Mouse (Mus musculus) cerebellum, adult 11-12 months (tissue): ENCODE measurements around the gene Iqcf6.
"Not testable (repeated sequence)": the region's sequence is repeated elsewhere in the genome, so short reads cannot be mapped to it uniquely, and the experiment has no call there.

ENCODE experiments used
- DNase-seq: peaks from one replicate; pipeline ENCODE4 v3.0.0; 2022

Iqcf6 gene

DNA sequence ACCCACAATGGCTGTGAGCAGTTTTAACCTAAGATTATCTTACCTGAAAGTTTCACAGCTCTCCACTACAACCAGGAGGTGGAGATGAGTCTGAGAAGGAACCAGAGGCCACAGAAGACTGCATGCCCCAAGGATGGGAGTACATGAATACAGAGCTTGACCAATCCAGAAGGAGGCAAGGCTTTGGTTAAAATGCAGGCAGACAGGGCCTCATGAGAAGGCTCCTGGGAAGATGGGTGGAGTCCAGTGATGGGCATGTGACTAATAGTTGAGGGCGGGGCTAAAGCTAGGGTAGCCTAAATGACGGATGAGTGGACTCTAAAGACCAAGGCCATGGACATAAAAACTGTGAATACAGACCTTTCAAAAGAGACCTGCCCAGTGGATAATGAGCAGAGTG, at the start of gene Iqcf6:
Iqcf6 (plus strand) TSS at position 301 of the 400 bp plus-strand sequence.
- DNase-seq, result no peak

DNA sequence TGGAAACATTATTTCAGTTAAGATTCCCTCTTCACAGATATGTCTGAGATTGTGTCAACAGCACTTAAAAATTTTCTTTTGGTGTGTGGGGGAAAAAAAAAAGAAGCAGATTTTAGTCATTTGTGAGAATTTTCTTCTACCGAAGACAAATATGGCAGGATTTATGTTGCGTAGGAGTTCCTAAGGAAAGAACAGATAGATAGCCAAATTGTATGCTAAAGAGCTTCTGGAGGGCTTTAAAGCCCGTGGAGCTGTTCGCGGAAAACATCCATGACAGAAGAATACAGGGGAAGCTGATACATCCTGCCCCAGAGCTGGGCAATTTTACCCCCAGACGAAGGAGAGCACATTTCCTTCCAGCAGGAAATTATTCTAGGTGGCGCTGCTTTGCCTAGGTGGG, 46.4 kb upstream of the Iqcf6 start:
- DNase-seq, result no peak

DNA sequence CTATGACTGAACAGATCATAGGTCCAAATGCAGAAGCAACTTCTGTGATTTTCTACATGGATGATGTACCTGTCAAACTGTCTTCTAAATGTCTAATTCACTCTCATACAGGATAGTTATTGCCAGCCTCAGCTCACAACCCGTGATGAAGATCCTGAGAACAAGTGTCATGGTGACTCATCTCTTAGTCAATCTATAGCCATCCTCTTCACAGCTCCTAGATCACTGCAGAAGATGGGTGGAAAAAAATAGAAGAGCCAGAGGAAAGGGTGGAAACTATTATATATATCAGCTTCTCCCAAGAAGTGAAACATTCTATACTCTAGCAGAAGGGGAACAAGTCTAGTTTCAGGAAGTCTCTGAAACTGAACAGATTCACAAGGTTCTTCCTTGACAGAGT, 43.8 kb upstream of the Iqcf6 start:
- DNase-seq, result no peak

DNA sequence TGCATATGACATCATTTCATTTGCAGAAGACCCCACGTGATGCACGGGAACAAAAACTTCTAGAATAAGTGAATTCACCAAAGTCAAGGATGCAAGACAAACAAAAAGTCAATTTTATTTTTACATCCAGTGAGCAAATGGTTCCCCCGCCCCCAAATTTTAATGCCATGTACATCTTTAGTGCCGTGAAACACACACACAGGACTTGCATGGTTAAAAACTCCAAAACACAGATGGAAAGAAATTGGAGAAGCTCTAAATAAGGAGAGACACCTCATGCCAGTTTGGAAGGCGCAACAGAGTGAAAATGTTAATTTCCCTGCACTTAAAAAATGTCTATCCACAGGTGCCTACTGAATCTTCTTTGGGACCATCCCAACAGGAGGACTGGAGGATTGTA, 34.2 kb upstream of the Iqcf6 start:
- DNase-seq, result no peak

DNA sequence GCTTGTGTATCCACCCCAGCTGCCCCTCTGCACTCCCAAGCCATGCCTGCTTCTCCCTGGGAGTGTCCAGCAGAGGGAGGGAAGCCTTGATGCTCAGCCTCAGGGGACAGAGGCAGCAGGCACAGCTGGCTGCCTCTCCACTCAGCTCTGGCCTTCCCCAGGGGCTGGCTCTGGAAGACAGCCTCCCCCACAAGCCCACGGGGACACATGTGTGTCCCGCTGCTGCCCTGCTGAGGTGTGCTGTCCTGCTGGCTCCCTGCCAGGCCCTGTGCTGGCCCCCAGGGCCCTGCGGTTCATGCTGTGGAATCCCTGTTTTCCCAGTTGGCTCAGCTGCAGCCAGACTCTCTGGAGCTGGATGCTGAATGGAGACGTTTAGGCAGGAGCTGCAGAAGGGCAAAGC, 31.0 kb upstream of the Iqcf6 start:
- DNase-seq, result not testable (repeated sequence)

DNA sequence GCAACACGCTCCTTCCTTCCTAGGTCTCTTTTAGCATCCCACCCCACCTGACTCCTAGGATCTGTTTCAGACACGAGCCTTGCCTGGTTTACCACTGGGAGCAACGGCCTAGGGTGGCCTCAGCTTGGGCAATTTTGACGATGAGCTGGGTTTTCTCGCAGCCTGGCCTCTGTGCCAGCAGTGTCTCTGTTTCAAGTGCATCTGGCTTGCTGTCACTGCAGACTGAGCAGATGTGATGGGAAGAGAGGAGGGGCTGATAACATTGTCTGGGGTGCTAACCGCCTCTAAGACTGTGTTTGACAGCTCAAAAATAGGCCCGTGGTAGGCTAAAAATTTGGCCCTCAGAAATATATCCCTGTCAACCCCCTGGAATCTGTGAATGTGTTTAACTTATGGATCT, 30.5 kb upstream of the Iqcf6 start:
- DNase-seq, result no peak

DNA sequence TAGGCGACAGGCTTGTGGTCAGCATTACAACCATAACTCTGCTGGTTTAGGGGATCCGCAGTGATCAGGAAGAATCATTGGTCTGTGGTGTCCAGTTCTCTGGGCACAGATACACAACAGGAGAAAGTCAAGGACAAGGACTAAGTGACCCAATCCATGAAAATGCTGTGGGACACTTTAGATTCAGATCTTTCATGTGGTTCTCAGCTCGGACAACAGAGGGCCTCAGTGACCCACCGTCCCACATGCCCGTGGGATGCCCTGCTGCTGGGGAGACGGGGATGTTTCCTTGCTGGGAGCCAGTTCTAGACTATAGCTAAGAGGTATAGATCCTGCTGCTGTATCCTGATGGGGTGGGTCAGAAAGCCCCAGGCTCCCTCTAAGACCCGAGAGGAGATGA, 27.9 kb upstream of the Iqcf6 start:
- no peak for DNase-seq

DNA sequence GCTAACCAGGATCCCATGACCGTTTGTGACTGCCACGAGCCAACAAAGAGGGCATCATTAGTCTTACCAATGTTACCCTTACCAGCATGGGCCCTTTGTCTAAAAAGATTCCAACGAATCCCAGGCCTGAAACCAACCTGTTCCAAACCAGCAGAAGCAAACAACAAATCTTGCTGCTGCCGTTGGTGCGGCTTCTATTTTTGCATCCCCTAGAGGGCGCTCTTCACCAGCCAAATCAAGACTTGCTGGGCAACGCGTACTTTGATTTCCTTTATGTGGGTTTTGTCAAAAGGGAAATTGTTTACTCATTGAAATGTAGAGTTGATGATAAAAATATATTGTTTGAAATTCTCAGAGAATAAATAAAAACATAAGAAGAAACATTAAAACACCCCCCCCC, 25.8 kb upstream of the Iqcf6 start:
- peak; percentile 4 for DNase-seq

DNA sequence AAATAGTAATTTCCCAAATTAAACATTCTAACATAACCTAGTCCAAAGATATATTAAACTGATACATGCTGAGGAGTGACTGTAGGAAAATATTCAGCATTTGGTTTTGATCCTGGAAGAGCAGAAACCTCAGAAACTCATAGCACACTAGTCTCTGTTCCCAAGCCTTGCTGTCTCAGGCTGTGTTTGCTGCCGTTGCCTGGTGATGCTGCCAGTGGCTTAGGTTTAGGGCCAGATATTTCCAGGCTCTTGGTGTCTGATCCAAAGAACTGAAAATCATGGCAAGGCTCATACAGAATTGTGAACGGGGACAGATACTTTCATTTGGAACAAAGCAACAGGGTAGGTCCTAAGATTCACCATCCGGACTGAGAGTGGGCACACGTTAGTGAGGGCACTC, 15.7 kb upstream of the Iqcf6 start:
- no peak for DNase-seq

DNA sequence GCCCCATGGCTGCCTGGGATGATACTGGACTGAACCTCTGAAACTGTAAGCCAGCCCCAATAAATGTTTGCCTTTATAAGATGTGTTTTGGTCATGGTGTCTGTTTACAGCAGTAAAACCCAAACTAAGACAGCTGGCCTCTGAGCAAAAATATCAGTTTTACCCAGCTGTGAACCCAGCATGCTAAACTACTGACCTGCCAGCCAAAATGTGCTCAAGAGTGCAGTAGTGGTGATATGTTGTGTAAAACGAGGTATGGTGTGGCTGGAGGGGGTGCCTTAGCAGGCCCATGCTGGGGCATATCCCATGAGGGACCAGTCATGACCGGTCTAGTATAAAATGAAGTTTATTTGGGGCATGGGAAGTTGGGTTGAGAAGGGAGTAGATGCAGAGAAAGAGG, 12.4 kb upstream of the Iqcf6 start:
- DNase-seq, result no peak

DNA sequence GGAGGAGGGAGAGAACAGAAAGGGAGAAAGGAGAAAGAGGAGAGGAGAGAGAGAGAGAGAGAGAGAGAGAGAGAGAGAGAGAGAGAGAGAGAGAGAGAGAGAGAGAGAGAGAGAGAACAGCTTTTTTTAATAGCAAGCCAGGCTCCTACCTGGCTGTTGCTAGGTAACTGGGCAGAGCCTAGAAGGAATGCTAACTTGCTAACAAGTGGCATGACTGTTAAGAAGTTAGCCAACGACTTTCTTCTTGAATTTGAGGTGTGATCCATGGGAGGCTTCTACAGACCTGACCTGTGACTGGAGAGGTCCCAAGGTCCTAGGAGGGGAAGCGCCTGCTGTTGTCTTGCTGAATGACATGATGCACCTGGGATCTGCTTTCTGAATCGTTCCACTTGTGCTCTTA, 11.8 kb upstream of the Iqcf6 start:
- DNase-seq, result no peak

DNA sequence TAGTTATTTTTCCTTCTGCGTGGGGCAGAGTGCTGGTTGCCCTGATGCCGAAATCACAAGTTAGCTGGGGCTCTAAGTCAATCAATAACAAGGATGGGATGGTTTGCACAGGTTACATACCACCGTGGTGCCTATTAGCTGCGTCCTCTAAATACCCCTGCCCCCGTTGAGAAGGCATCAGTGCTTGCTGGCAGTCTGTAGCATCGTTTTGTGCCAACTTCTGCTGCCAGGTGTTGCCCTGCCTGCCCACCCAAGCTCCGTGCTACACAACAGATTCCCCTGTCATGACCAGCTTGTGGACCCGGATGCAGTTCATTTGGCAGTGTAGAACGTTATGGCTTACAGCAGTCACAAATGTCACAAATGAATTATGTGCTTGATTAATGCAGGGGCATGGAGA, 10.1 kb upstream of the Iqcf6 start:
- DNase-seq, result no peak

DNA sequence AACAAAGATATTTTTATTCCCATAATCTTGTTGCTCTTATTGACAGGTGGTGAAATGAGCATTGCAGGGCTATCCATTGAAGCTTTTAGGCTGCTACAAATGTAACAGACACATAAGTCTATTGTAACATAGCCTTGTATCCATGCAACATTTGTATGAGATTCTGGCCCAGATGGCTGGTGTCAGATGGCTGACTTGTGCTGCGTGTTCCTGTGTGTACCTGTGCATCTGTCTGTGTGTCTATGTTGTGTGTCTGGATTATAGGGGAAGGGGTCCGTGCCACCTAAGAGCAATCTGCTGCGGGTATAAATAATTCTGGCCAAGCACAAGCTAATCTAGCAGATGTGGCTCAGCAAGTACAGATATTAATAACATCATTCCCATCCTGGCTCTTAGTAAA, 8.9 kb upstream of the Iqcf6 start:
- no peak for DNase-seq

DNA sequence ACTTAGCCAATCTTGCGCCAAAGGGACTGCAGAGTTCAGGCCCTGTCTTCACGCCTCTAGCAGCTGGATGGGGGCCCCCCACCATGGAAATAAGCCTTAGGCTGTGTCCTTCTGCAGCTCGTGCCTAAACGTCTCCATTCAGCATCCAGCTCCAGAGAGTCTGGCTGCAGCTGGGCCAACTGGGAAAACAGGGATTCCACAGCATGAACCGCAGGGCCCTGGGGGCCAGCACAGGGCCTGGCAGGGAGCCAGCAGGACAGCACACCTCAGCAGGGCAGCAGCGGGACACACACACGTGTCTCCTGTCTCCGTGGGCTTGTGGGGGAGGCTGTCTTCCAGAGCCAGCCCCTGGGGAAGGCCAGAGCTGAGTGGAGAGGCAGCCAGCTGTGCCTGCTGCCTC, 1.4 kb downstream of the Iqcf6 start:
- DNase-seq, result not testable (repeated sequence)

DNA sequence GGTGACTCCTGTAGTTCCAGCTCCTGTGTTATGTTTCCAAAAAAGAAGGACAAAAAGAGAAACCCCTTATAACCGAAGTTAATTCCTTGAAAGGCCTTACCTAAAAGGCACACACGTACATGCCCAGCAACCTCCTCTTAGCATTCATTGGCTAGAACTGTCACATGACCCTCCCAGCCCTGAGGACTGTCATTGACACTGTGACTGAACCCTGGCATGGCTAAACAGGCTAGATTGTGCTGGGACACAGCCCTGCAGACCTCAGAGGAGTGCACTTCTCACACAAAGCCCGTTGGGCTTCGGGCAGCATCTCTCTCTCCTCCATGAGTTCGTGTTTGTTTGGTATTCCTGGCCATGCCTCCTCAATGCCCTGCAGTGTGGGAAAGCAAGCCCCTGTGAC, 5.8 kb downstream of the Iqcf6 start:
- no peak for DNase-seq

DNA sequence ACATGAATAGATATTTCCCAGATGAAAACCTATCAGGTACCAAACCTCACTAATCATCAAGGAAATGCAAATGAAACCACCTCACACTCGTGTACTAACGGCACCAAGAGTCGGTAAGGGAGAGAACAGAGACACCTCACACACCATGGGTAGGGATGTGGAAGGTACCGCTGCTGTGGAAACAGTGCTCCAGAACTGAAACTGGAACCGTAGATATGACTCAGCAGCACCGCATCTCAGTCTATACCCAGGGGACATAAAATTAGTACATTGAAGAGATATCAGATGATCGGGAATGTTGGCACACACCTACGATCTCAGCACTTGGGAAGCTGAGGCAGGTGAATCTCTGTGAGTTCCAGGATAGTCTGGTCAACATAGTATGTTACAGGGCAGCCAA, 11.8 kb downstream of the Iqcf6 start:
- no peak for DNase-seq

DNA sequence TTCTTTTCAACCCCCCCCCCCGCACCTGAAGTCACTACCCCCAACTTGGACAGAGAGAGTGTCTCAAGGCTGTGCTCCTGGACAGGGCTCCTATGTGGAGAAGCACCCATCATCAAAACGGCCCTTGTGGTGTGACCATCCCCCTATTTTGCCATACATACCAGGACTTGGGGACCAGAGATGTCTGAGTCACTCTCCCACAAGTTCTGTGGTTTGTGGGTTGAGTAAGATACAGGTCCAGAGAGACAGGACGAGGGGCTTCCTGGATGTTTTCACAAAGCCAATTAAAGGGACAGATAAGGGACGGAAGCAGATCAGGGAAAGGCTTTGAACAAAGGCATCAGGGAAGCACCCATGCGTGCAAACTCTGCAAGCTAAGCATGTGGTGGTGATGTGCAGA, 15.0 kb downstream of the Iqcf6 start:
- DNase-seq, result no peak

DNA sequence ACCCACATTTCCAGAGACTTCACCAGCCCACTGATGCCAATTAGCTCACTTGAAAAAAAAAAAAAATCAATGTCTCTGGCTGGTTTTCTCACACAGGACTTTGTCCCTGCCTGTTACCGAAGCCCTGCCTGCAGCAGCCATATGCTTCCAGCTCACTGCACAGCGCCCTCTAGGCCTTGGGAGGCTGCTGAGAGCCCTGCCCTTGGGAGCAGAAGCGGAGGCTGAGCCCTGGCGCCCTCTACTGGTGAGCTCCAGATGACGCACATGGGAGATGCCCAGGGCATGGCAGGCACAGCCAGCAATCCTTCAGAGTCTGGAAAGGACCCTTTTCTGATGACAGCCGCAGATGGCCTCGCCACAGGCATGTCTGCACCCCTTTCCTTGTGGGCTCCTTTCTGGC, 16.7 kb downstream of the Iqcf6 start:
- DNase-seq, result peak; percentile 58

DNA sequence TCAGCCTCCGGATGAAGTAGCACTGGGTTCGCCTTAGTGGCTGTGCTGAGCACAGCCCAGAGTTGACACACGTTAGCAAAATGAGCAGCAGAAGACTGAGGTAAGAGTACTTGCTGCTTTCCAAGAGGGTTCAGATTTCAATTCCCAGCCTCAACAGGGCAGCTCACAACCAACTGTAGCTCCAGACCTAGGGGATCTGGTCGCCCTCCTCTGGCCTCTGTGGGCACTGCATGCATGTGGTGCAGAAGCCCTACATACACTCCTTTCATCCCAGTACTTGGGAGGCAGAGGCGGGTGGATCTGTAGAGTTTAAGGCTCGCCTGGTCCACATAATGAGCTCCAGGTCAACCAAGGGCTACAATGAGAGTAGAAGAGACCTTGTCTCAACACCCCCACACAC, 17.4 kb downstream of the Iqcf6 start:
- no peak for DNase-seq

DNA sequence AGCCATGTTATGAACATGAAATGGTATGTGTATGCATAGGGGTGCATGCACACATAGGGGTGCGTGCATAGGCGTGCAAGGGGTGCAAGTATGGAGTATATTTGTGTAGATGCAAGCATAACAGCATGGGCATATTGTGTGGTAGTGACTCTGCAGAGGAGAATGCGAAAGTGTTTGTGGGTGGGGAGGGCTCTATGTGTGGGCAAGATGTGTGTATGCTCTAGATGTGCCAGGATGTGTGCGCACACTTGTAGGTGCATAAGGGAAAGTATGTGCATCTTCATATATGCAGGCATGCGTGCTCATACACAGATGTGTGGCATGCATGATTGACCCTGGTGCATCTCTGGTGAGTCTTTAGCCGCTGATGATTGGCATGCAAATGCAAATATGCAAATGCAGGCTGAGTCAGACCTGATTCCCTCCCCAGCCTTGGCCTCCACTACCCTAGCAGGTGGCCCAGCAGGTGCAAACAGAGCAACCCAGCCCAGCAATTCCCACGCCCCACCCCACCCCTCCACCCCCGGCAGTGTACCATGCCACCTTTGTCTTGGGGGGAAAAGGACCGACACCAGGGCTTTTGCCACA, 19.4 kb downstream of the Iqcf6 start:
- no peak for DNase-seq

DNA sequence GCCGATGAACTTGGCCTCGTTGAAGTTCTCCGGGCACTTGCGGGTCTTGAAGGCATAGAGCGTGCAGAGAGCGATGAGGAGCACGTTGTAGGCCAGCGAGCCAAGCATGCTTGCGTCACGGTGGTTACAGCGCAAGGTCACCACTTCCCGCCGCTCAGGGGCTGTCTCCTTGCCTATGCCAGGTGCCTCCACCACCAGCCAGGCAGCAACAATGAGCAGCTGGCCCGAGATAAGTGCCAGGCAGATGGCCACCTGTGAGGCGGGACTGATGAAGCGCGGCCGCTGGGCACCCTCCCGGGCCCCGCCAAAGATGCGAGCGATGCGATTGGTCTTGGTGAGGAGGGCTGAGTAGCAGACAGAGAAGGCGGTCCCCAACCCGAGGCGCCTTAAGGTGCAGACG, 20.8 kb downstream of the Iqcf6 start:
- no peak for DNase-seq

DNA sequence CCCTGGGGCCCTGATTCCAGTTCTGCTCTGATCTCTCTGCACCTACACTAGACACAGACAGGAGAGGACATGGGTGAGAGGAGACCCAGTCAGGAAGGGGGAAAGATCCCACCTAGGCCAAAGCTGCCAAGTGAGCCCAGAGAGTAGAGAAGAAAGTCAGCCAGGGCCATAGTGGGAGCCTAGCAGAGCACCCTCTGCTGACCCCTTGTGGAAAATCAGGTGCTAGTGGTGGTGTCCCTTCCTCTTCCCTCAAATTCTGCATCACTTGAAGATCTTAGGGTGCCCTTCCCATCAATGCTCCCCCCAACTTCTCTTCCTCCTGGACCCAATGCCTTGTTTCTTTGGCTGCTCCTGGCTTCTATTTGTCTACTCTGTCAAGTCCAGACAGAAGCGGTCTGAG, 26.3 kb downstream of the Iqcf6 start:
- DNase-seq, result no peak

DNA sequence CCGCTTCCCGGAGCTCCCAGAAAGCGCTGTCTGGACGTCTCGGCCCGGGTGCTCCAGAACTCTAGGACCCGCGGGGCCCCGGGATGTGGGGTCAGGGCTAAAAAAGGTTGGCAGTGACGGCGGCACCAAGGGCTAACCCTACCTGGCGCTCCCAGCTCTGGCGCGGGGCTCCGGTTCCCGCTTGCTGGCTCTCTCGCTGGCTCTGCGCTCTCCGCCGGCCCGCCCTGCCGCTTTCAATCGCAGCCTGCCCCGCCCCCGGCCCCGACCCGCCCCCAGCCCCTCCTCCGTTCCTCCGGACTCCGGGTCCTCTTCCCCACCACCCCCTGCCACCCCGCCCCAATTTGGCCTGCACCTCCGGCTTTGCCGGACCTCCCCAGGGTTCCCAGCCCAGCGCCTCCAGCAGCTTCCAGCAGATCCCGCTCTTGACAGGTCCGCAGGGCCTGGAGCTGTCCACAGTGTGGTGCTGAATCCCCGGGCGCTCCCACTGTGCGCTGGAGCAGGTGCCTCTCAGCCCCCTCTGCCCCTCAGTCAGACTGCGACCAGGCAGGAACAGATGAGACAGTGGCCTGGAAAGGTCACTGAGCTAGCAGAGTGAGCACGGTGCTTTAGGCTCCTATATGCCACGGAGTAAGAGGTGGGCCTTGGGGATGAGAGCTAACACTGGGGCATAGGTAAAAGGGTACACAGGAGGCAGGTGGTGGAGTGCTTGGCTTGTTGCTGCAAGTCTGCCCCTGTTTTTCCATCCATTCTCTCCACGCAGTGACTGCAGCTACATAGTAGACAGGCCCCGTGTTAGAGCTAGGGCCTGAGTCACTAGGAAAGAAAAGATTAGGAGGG, 29.7 kb downstream of the Iqcf6 start, which contains the start of gene Grm2:
Grm2 (minus strand) TSS at position 199 of the 837 bp plus-strand sequence.
- no peak for DNase-seq

DNA sequence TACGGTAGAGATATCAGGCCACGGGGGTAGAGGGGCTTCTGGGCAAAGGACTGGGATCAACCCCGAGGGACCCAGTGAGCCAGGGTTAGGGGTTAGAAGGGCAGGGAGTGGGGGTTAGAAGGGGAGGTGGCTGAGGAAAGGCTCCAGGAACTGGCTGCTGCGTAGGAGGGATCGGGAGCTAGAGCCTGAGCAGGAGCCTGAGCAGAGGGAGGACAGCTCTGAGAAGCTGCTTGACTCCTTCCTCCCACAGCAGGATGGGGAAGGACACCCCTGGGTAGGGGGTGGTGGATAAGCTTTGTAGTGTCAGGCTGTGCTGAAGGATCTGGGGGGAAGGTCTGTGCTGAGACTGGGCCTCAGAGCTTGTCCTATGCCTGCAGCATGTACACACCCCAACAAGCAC, 30.4 kb downstream of the Iqcf6 start:
- DNase-seq, result no peak

DNA sequence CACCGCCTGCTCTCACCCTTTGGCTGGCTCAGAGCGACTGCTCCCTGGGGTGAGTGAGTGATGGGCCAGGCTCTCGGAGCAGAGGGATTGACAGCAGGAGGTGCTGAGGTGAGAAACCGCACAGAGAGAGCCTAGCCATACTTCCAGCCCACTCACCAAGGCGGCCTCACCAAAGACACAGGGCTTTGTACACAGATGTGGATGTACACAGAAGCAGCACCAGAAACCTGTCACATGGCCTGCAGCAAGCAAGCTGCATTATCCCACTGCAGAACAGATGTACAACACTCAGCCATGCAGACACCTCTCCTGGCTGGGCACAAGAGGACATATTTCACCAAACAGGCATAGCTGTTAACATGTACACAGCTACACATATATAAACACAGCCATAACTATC, 31.2 kb downstream of the Iqcf6 start:
- DNase-seq, result no peak
